Mouse (Mus musculus): ENCODE data around the gene Serpinb3d.
"Not testable (repeated sequence)": the region's sequence is repeated elsewhere in the genome, so short reads cannot be mapped to it uniquely, and the experiment has no call there.

Serpinb3d gene

GRCm38 (mm10) chr1:107083406-107083805, at the start of gene Serpinb3d:
Serpinb3d (minus strand) TSS chr1:107083506.
- ATAC-seq (ENCODE audit: low TSS enrichment): no peak

- ATAC-seq (ENCODE audit: low TSS enrichment): peak; percentile 84
Measured at GRCm38 (mm10) chr1:107127453-107127852, 44.1 kb upstream of the Serpinb3d start.

GRCm38 (mm10) chr1:107098417-107098816, 15.1 kb upstream of the Serpinb3d start:
- no peak for ATAC-seq (ENCODE audit: low TSS enrichment)

GRCm38 (mm10) chr1:107052203-107052602, 31.1 kb downstream of the Serpinb3d start, which contains the start of gene Serpinb3a:
Serpinb3a (minus strand) TSS chr1:107052303.
- no peak for ATAC-seq (ENCODE audit: low TSS enrichment)

GRCm38 (mm10) chr1:107034236-107034635, 49.1 kb downstream of the Serpinb3d start:
- ATAC-seq (ENCODE audit: low TSS enrichment): not testable (repeated sequence)
